17 mouse cellular contexts compared by ENCODE assay signal in genomic region chr9:6175731-6176130, GRCm38 (mm10). TPM values are rescaled to one million over a fixed set of nuclear protein-coding genes. Genes with fewer than 3 reads are reported as not detected.
"Had no signal": no experiment of that assay in that cellular context is flagged by ENCODE, and none has a peak within 500 bp of the region (broad histone marks: within the 10 kb centered on the region; RNA-seq: fewer than 3 reads in every experiment).

No protein-coding gene starts in this region.

- H3K4me3 ChIP-seq: lung, embryonic 15.5 days; megakaryocyte, embryonic 14.5 days; midbrain, embryonic 13.5 days; midbrain, embryonic 15.5 days; neural tube, embryonic 12.5 days had no signal

- H3K9me3 ChIP-seq: lung, embryonic 15.5 days; megakaryocyte, embryonic 14.5 days; midbrain, embryonic 13.5 days; midbrain, embryonic 15.5 days; neural tube, embryonic 12.5 days had no signal

- ATAC-seq: lung, postnatal 0 days; midbrain, embryonic 13.5 days; midbrain, embryonic 15.5 days had no signal

- H3K9ac ChIP-seq: lung, embryonic 15.5 days; midbrain, embryonic 13.5 days; midbrain, embryonic 15.5 days; neural tube, embryonic 12.5 days had no signal

- H3K27ac ChIP-seq: lung, embryonic 15.5 days; macrophage; midbrain, embryonic 13.5 days; midbrain, embryonic 15.5 days; neural tube, embryonic 12.5 days had no signal

- DNase-seq: lung, adult 2 months; lung, postnatal 14 days; lung, postnatal 36 days; right cerebral cortex, postnatal 14 days; spleen, adult 18-20 months; thymus, adult 18-20 months; thymus, postnatal 14 days; thymus, postnatal 36 days had no signal

- H3K36me3 ChIP-seq: lung, embryonic 15.5 days; midbrain, embryonic 13.5 days; midbrain, embryonic 15.5 days; neural tube, embryonic 12.5 days had no signal

- H3K4me2 ChIP-seq: lung, embryonic 15.5 days; midbrain, embryonic 11.5 days; midbrain, embryonic 13.5 days; midbrain, embryonic 15.5 days; neural tube, embryonic 12.5 days had no signal

- H3K4me1 ChIP-seq: lung, embryonic 15.5 days; megakaryocyte, embryonic 14.5 days; midbrain, embryonic 13.5 days; midbrain, embryonic 15.5 days; neural tube, embryonic 12.5 days had no signal

- H3K27me3 ChIP-seq: lung, embryonic 15.5 days; megakaryocyte, embryonic 14.5 days; midbrain, embryonic 13.5 days; midbrain, embryonic 15.5 days; neural tube, embryonic 12.5 days had no signal

RNA-seq across cellular contexts. Expression of gene Pdgfd, which starts 7.3 kb away (rescaled TPM):
- total RNA-seq: neutrophil, adult 5-6 weeks had no signal
- polyA plus RNA-seq: macrophage had no signal
